ENCODE assay signal across 31 mouse cellular contexts in genomic region chr8:57491873-57492272, GRCm38 (mm10). TPM values are rescaled to one million over a fixed set of nuclear protein-coding genes. Genes with fewer than 3 reads are reported as not detected.
A peak's percentile ranks its signal among the peaks of the same experiment; 100 is the strongest.
DNase-seq lines count a peak whose midpoint lies in the region; ATAC-seq and TF ChIP-seq lines count a peak whose summit lies in the region.
"Had no signal": no experiment of that assay in that cellular context is flagged by ENCODE, and none has a peak within 500 bp of the region (broad histone marks: within the 10 kb centered on the region; RNA-seq: fewer than 3 reads in every experiment).

No protein-coding gene starts in this region.

- DNase-seq in limb, embryonic 11.5 days (ENCODE audit: low spot score), result peak; percentile 13
- no peak for DNase-seq in limb, embryonic 10.5 days (ENCODE audit: low spot score)
- no peak for DNase-seq in ES-E14 (ENCODE audit: low read depth, low spot score)
- no peak for DNase-seq in heart, postnatal 10 days
- no peak for DNase-seq in heart, postnatal 25 days (ENCODE audit: low spot score)
- DNase-seq: adrenal gland, adult 8-10 months; adrenal gland, postnatal 25 days; B cell, adult 2 months; cerebellum, adult 11-12 months; cerebellum, adult 8-10 months; cerebellum, postnatal 10 days; cerebellum, postnatal 36 days; forebrain, postnatal 0 days; gastrocnemius, adult 2 months; gastrocnemius, postnatal 14 days; heart, adult 11 months; heart, postnatal 4 days had no signal

- no peak for TF ChIP-seq CTCF in E14TG2a.4 (conservative IDR thresholded peaks at IDR 0.05; ENCODE audit: low read length)

- no peaks in the 10 kb centered on the region for H3K9me3 ChIP-seq in limb, embryonic 11.5 days (ENCODE audit: control insufficient read depth, low read length)
- no peaks in the 10 kb centered on the region for H3K9me3 ChIP-seq in limb, embryonic 10.5 days (replicated peaks)
- H3K9me3 ChIP-seq in E14TG2a.4 (ENCODE audit: low read length) (no peaks in the 10 kb centered on the region), ES-E14 (ENCODE audit: control insufficient read depth, insufficient read depth, low read depth, low read length) (no peaks in the 10 kb centered on the region)
- H3K9me3 ChIP-seq: embryonic facial prominence, embryonic 13.5 days; G1E had no signal

- no peak overlapping the region for H3K4me3 ChIP-seq in limb, embryonic 11.5 days (ENCODE audit: low read depth, low read length)
- H3K4me3 ChIP-seq in limb, embryonic 10.5 days, result no peak overlapping the region
- H3K4me3 ChIP-seq in E14TG2a.4 (replicated peaks; ENCODE audit: low read length), result peak overlapping the region; percentile 94
- peak overlapping the region; percentile 4 to 8; a peak in 2 of 4 replicates for H3K4me3 ChIP-seq in ES-E14 (ENCODE audit: insufficient read depth in 1 of 2, low read depth in 1 of 2, low read length in 2 of 2, poor library complexity in 1 of 2, severe bottlenecking in 1 of 2)
- H3K4me3 ChIP-seq: embryonic facial prominence, embryonic 13.5 days; gastrocnemius, adult 2 months had no signal

- H3K4me1 ChIP-seq in limb, embryonic 11.5 days (ENCODE audit: control insufficient read depth, insufficient read depth, low read length), result no peaks in the 10 kb centered on the region
- H3K4me1 ChIP-seq in limb, embryonic 10.5 days, result no peaks in the 10 kb centered on the region
- H3K4me1 ChIP-seq in E14TG2a.4 (replicated peaks; ENCODE audit: low read depth, low read length) (peaks cover 67% of the 10 kb centered on the region), ES-E14 (ENCODE audit: control insufficient read depth in 2 of 2, insufficient read depth in 2 of 2, low read length in 2 of 2, poor library complexity in 1 of 2) (peaks cover 8 to 11% of the 10 kb centered on the region in 2 experiments)
- H3K4me1 ChIP-seq: embryonic facial prominence, embryonic 13.5 days had no signal

- no peak for ATAC-seq in limb, embryonic 11.5 days (ENCODE audit: insufficient number of reproducible peaks, low FRiP score, low TSS enrichment, low read depth)
- peak; percentile 21 for ATAC-seq in megakaryocyte progenitor cell, adult 5-6 weeks (replicated peaks; ENCODE audit: poor library complexity)
- ATAC-seq: activated CD4-positive, CD25-positive, alpha-beta regulatory T cell, adult 4 months; forebrain, embryonic 14.5 days; forebrain, postnatal 0 days; hindbrain, postnatal 0 days; inflammation-experienced regulatory T-cells, adult 6 months; intestine, embryonic 16.5 days had no signal

- in situ Hi-C loops in ES-E14 (cut with MboI; ENCODE audit: low sequenced_read_pairs in 2 of 2, unreplicated experiment in 2 of 2), result no loop called here

- no peaks in the 10 kb centered on the region for H3K27me3 ChIP-seq in limb, embryonic 11.5 days (ENCODE audit: control insufficient read depth, insufficient read depth, low read length)
- no peaks in the 10 kb centered on the region for H3K27me3 ChIP-seq in limb, embryonic 10.5 days (ENCODE audit: low read depth, poor library complexity, severe bottlenecking)
- H3K27me3 ChIP-seq in E14TG2a.4 (ENCODE audit: insufficient read depth, low read length), result no peaks in the 10 kb centered on the region
- H3K27me3 ChIP-seq: CH12.LX; embryonic facial prominence, embryonic 13.5 days had no signal

- 91% methylated on average over 4 of the region's 4 CpGs for WGBS in limb, embryonic 11.5 days
- WGBS in limb, embryonic 10.5 days, result 92% methylated on average over 4 of the region's 4 CpGs

- intact Hi-C loops in heart, postnatal 10 days (cut with DNase I), result no loop called here
- intact Hi-C loops in heart, postnatal 25 days (cut with DNase I), result no loop called here

- H3K4me2 ChIP-seq in limb, embryonic 11.5 days (ENCODE audit: low read depth, severe bottlenecking), result no peak overlapping the region
- H3K4me2 ChIP-seq: embryonic facial prominence, embryonic 13.5 days; heart, embryonic 11.5 days; hindbrain, embryonic 14.5 days had no signal

- no peak overlapping the region for H3K9ac ChIP-seq in limb, embryonic 11.5 days (ENCODE audit: low read length)
- no peak overlapping the region for H3K9ac ChIP-seq in ES-E14 (ENCODE audit: insufficient read depth, low read depth, low read length, poor library complexity, severe bottlenecking)
- H3K9ac ChIP-seq: embryonic facial prominence, embryonic 13.5 days; forebrain, postnatal 0 days; hindbrain, embryonic 14.5 days had no signal

- H3K27ac ChIP-seq in limb, embryonic 11.5 days (replicated peaks; ENCODE audit: low read depth, low read length), result no peak overlapping the region
- H3K27ac ChIP-seq in limb, embryonic 10.5 days, result no peak overlapping the region
- H3K27ac ChIP-seq in ES-E14 (ENCODE audit: insufficient read depth, low read depth, low read length, poor library complexity, severe bottlenecking), result no peak overlapping the region
- H3K27ac ChIP-seq: embryonic facial prominence, embryonic 13.5 days; gastrocnemius, adult 2 months; hindbrain, embryonic 14.5 days; hindbrain, postnatal 0 days had no signal

- H3K36me3 ChIP-seq in limb, embryonic 11.5 days (ENCODE audit: control insufficient read depth, insufficient read depth, low read length), result no peaks in the 10 kb centered on the region
- no peaks in the 10 kb centered on the region for H3K36me3 ChIP-seq in limb, embryonic 10.5 days
- H3K36me3 ChIP-seq in E14TG2a.4 (ENCODE audit: insufficient read depth, low read length) (peaks cover 54% of the 10 kb centered on the region), ES-E14 (ENCODE audit: control insufficient read depth, insufficient read depth, low read length, poor library complexity, severe bottlenecking) (peaks cover 6% of the 10 kb centered on the region; the same call in 1 of the 2 replicates)
- H3K36me3 ChIP-seq: embryonic facial prominence, embryonic 13.5 days had no signal

TF ChIP-seq in ES-E14, 5 proteins besides CTCF, POLR2A, EP300 and RAD21:
- TF ChIP-seq CHD2 (IDR thresholded peaks at IDR 0.05; ENCODE audit: low read depth, low read length) (no peak), ZNF384 (IDR thresholded peaks at IDR 0.05; ENCODE audit: low read depth, low read length) (no peak), MAFK (IDR thresholded peaks at IDR 0.05; ENCODE audit: insufficient read depth, low read depth, low read length) (no peak), HCFC1 (IDR thresholded peaks at IDR 0.05; ENCODE audit: borderline replicate concordance, insufficient read depth, low read length) (no peak), ZC3H11A (IDR thresholded peaks at IDR 0.05; ENCODE audit: borderline replicate concordance, low read depth, low read length) (no peak)

RNA-seq across cellular contexts. Expression of gene Sap30, which starts 4.2 kb away (rescaled TPM):
- polyA plus RNA-seq in limb, embryonic 11.5 days (2014; fragmentation: Nextera tagmentation; extraction: Ambion mirVana), result 93.7 and 97.7 TPM in 2 replicates
- polyA plus RNA-seq in limb, embryonic 10.5 days (2016; fragmentation: Nextera tagmentation; extraction: Ambion mirVana), result 76.5 and 82.9 TPM in 2 replicates
- total RNA-seq in ES-E14 (2012; rRNA removed), result 61.5 and 76.8 TPM in 2 replicates
- total RNA-seq in megakaryocyte progenitor cell, adult 5-6 weeks (2015), result 56.9 and 60.7 TPM in 2 replicates
- 73.0 and 90.5 TPM in 2 replicates for total RNA-seq in megakaryocyte progenitor cell, adult 5-6 weeks (2017)
- total RNA-seq in heart, postnatal 10 days (2021), result 10 to 100 TPM; 17.8 to 21.1 TPM
- 10 to 100 TPM; 13.9 to 16.1 TPM for total RNA-seq in heart, postnatal 25 days (2021)

RNA-seq across cellular contexts. Expression of gene Hmgb2, which starts 19.8 kb away (rescaled TPM):
- 597 and 671 TPM in 2 replicates for polyA plus RNA-seq in limb, embryonic 11.5 days (2014; fragmentation: Nextera tagmentation; extraction: Ambion mirVana)
- polyA plus RNA-seq in limb, embryonic 10.5 days (2016; fragmentation: Nextera tagmentation; extraction: Ambion mirVana), result 497 and 548 TPM in 2 replicates
- total RNA-seq in ES-E14 (2012; rRNA removed), result 144 and 190 TPM in 2 replicates
- 432 and 457 TPM in 2 replicates for total RNA-seq in megakaryocyte progenitor cell, adult 5-6 weeks (2015)
- total RNA-seq in megakaryocyte progenitor cell, adult 5-6 weeks (2017), result 491 and 530 TPM in 2 replicates
- 10 to 100 TPM; 66.0 to 67.2 TPM for total RNA-seq in heart, postnatal 10 days (2021)
- total RNA-seq in heart, postnatal 25 days (2021), result 10 to 100 TPM; 18.2 to 19.2 TPM

RNA-seq across cellular contexts. Expression of gene Scrg1, which starts 36.1 kb away (rescaled TPM):
- 1.1 and 1.4 TPM in 2 replicates for polyA plus RNA-seq in limb, embryonic 11.5 days (2014; fragmentation: Nextera tagmentation; extraction: Ambion mirVana)
- not detected in 2 replicates for polyA plus RNA-seq in limb, embryonic 10.5 days (2016; fragmentation: Nextera tagmentation; extraction: Ambion mirVana)
- total RNA-seq in ES-E14 (2012; rRNA removed), result not detected in 2 replicates
- total RNA-seq in megakaryocyte progenitor cell, adult 5-6 weeks (2015), result 0.88 and 1.6 TPM in 2 replicates
- total RNA-seq in megakaryocyte progenitor cell, adult 5-6 weeks (2017), result not detected in 2 replicates
- not detected for total RNA-seq in heart, postnatal 10 days (2021)
- total RNA-seq in heart, postnatal 25 days (2021), result not detected
- total RNA-seq: adrenal gland, postnatal 25 days; CH12.LX; G1E; gastrocnemius, adult 2 months; gastrocnemius, postnatal 14 days; heart, adult 8-10 months; heart, postnatal 4 days had no signal
- polyA plus RNA-seq: activated CD4-positive, CD25-positive, alpha-beta regulatory T cell, adult 4 months; forebrain, embryonic 11.5 days; G1E; inflammation-experienced regulatory T-cells, adult 6 months had no signal

Comparison
In these comparisons a context has a peak if more than half of its experiments do, and no peak if none do; other contexts are left out.
1. H3K4me3 ChIP-seq: peak in E14TG2a.4 (single experiment) and ES-E14 (2 of 2); none in limb, embryonic 11.5 days (single experiment) and limb, embryonic 10.5 days (single experiment).